In the genomic region with DNA sequence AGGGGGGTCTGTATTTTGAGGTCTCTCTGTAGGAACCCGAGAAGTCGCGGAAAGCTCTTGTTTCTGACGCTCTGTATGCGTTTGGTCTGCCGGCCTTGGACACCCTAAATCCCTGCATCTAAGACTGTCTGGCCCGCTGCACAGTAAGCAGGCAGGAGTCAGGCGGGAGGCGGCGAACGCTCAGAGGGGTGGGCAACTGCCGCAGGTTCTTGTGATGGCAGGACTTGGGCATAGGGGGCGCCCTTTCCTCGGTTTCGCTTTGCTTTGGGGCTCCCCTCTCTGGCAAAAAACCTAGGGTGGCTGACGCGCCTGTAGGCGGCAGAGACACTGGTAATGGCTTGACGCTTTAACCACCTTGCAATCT, we compare ENCODE assay signal across 8 mouse cellular contexts. TPM values are rescaled to one million over a fixed set of nuclear protein-coding genes. Genes with fewer than 3 reads are reported as not detected.
A peak's percentile ranks its signal among the peaks of the same experiment; 100 is the strongest.
DNase-seq lines count a peak whose midpoint lies in the region; ATAC-seq and TF ChIP-seq lines count a peak whose summit lies in the region.

No protein-coding gene starts in this region.

- TF ChIP-seq CTCF in bone marrow macrophage, adult 2 months (IDR thresholded peaks at IDR 0.05; ENCODE audit: low read depth, low read length), result no peak
- TF ChIP-seq CTCF in heart, adult 2 months (IDR thresholded peaks at IDR 0.05), result peak; percentile 79
- peak; percentile 45; the same call in 1 of the 2 replicates for TF ChIP-seq CTCF in kidney, adult 2 months (conservative IDR thresholded peaks at IDR 0.05; ENCODE audit: insufficient read depth, insufficient read length, low read depth, low read length)

- H3K4me3 ChIP-seq in bone marrow macrophage, adult 2 months (ENCODE audit: insufficient read depth, low read length), result peak overlapping the region; percentile 60
- H3K4me3 ChIP-seq in embryonic facial prominence, embryonic 12.5 days, result peak overlapping the region; percentile 44
- H3K4me3 ChIP-seq in heart, adult 2 months, result peak overlapping the region; percentile 60
- peak overlapping the region; percentile 57 for H3K4me3 ChIP-seq in kidney, adult 2 months (ENCODE audit: insufficient read depth, low read depth, low read length)

- no peaks in the 10 kb centered on the region for H3K9me3 ChIP-seq in embryonic facial prominence, embryonic 12.5 days

- 0 out of 2 replicates have a peak, but pooled peaks have one; percentile 32 for TF ChIP-seq EP300 in heart, adult 2 months (IDR thresholded peaks at IDR 0.05; ENCODE audit: insufficient read depth, low read depth, low read length)

- peak; percentile 82 for ATAC-seq in embryonic facial prominence, embryonic 12.5 days (ENCODE audit: insufficient number of reproducible peaks, insufficient read depth, low FRiP score, low TSS enrichment)
- peak; percentile 56 for ATAC-seq in megakaryocyte-erythroid progenitor cell, adult 5-6 weeks (replicated peaks; ENCODE audit: low FRiP score, low TSS enrichment, poor library complexity, severe bottlenecking)

- WGBS in embryonic facial prominence, embryonic 12.5 days, result 27% methylated on average over 14 of the region's 19 CpGs
- 20% methylated on average over 19 of the region's 19 CpGs for WGBS in heart, adult 2 months
- WGBS in kidney, adult 2 months, result 4% methylated on average over 14 of the region's 19 CpGs

- no peaks in the 10 kb centered on the region for H3K79me2 ChIP-seq in heart, adult 2 months (replicated peaks; ENCODE audit: control insufficient read depth, insufficient read depth, low read length)

- TF ChIP-seq POLR2A in bone marrow macrophage, adult 2 months (IDR thresholded peaks at IDR 0.05; ENCODE audit: borderline replicate concordance, low read depth, low read length), result no peak
- no peak for TF ChIP-seq POLR2A in heart, adult 2 months (IDR thresholded peaks at IDR 0.05; ENCODE audit: insufficient read depth, low read depth, low read length)
- TF ChIP-seq POLR2A in kidney, adult 2 months (IDR thresholded peaks at IDR 0.05; ENCODE audit: low read depth, low read length), result no peak

- H3K36me3 ChIP-seq in embryonic facial prominence, embryonic 12.5 days, result no peaks in the 10 kb centered on the region
- H3K36me3 ChIP-seq in heart, adult 2 months (ENCODE audit: control insufficient read depth, insufficient read depth, low read length), result no peaks in the 10 kb centered on the region
- H3K36me3 ChIP-seq in kidney, adult 2 months (ENCODE audit: control insufficient read depth, insufficient read depth, low read length), result no peaks in the 10 kb centered on the region

- peak; percentile 77 to 85 for DNase-seq in heart, adult 2 months
- peak; percentile 52 for DNase-seq in kidney, adult 2 months
- peak; percentile 86 for DNase-seq in left cerebral cortex, postnatal 4 days
- DNase-seq in right cerebral cortex, postnatal 4 days, result peak; percentile 90
- DNase-seq in MN1 (ENCODE audit: low spot score), result no peak

- peaks cover 4% of the 10 kb centered on the region; the same call in 1 of the 2 replicates for H3K4me1 ChIP-seq in bone marrow macrophage, adult 2 months (ENCODE audit: control insufficient read depth, insufficient read depth, low read length)
- H3K4me1 ChIP-seq in embryonic facial prominence, embryonic 12.5 days, result no peaks in the 10 kb centered on the region
- peaks cover 5% of the 10 kb centered on the region for H3K4me1 ChIP-seq in heart, adult 2 months (ENCODE audit: control insufficient read depth, insufficient read depth, low read length)
- H3K4me1 ChIP-seq in kidney, adult 2 months (ENCODE audit: control insufficient read depth, insufficient read depth, low read length), result no peaks in the 10 kb centered on the region; the same call in 1 of the 2 replicates

- H3K27me3 ChIP-seq in embryonic facial prominence, embryonic 12.5 days, result peaks cover 40% of the 10 kb centered on the region
- no peaks in the 10 kb centered on the region for H3K27me3 ChIP-seq in heart, adult 2 months (ENCODE audit: control insufficient read depth, insufficient read depth, low read length)
- H3K27me3 ChIP-seq in kidney, adult 2 months (replicated peaks; ENCODE audit: control insufficient read depth, insufficient read depth, low read length), result no peaks in the 10 kb centered on the region

- H3K9ac ChIP-seq in embryonic facial prominence, embryonic 12.5 days, result no peak overlapping the region
- peak overlapping the region; percentile 51 for H3K9ac ChIP-seq in heart, adult 2 months (ENCODE audit: low read depth, low read length)

- peak overlapping the region; percentile 61 for H3K4me2 ChIP-seq in embryonic facial prominence, embryonic 12.5 days (replicated peaks)

- intact Hi-C loops in heart, adult 2 months (cut with DNase I), result loop anchor here (2.0 to 10.0 kb wide), 9 partner anchors 35 to 470 kb away; no protein-coding TSS in a partner anchor
- intact Hi-C loops in left cerebral cortex, postnatal 4 days (cut with DNase I), result loop anchor here (5.0 kb wide), 2 partner anchors 260 to 320 kb away; no protein-coding TSS in a partner anchor

- peak overlapping the region; percentile 12; the same call in 1 of the 2 replicates for H3K27ac ChIP-seq in bone marrow macrophage, adult 2 months (ENCODE audit: insufficient read depth, low read depth, low read length)
- no peak overlapping the region for H3K27ac ChIP-seq in embryonic facial prominence, embryonic 12.5 days
- H3K27ac ChIP-seq in heart, adult 2 months, result peak overlapping the region; percentile 75
- no peak overlapping the region for H3K27ac ChIP-seq in kidney, adult 2 months (ENCODE audit: insufficient read depth, low read depth, low read length)

RNA-seq across cellular contexts. Expression of a gene that starts 2.0 kb away (rescaled TPM):
- 2.4 and 4.8 TPM in 2 replicates for polyA plus RNA-seq in bone marrow macrophage, adult 2 months (2012; ENCODE audit: insufficient read depth, insufficient read length, missing spikeins)
- 1.6 and 1.8 TPM in 2 replicates for polyA plus RNA-seq in embryonic facial prominence, embryonic 12.5 days (2016; fragmentation: Nextera tagmentation; extraction: Ambion mirVana)
- total RNA-seq in heart, adult 2 months (2021), result 1 to 10 TPM; 5.7 to 7.0 TPM
- polyA plus RNA-seq in heart, adult 2 months (2012; rRNA removed), result 4.3 and 4.5 TPM in 2 replicates
- polyA plus RNA-seq in kidney, adult 2 months (2012; rRNA removed), result 1.7 and 2.2 TPM in 2 replicates
- total RNA-seq in left cerebral cortex, postnatal 4 days (2021), result 10 to 100 TPM; 18.0 to 22.0 TPM
- total RNA-seq in megakaryocyte-erythroid progenitor cell, adult 5-6 weeks (2014; fragmentation: Nextera tagmentation), result not detected in 2 replicates
- not detected in 2 replicates for total RNA-seq in megakaryocyte-erythroid progenitor cell, adult 5-6 weeks (2017)

Comparison
In these comparisons a context has a peak if more than half of its experiments do, and no peak if none do; other contexts are left out.
1. H3K27ac ChIP-seq: peak in bone marrow macrophage, adult 2 months (single experiment) and heart, adult 2 months (single experiment); none in embryonic facial prominence, embryonic 12.5 days (single experiment) and kidney, adult 2 months (single experiment).
2. Peak in every context shown above with its lines, with median percentiles within 50 percentile points of each other: H3K4me3 ChIP-seq.